Mouse (Mus musculus): Measurements from ENCODE around the gene Olfr781. TPM values are rescaled to one million over a fixed set of nuclear protein-coding genes. Genes with fewer than 3 reads are reported as not detected.

The Olfr781 gene
- polyA plus RNA-seq (2014; fragmentation: Illumina TruSeq; extraction: RNeasy Lipid Tissue Mini Kit (QIAGEN cat#74804); ENCODE audit: low read depth, low replicate concordance): not detected

GRCm38 (mm10) chr10:129328554-129328953, at the start of gene Olfr781:
TSS of gene Olfr781 (plus strand) at chr10:129328854.

DNA sequence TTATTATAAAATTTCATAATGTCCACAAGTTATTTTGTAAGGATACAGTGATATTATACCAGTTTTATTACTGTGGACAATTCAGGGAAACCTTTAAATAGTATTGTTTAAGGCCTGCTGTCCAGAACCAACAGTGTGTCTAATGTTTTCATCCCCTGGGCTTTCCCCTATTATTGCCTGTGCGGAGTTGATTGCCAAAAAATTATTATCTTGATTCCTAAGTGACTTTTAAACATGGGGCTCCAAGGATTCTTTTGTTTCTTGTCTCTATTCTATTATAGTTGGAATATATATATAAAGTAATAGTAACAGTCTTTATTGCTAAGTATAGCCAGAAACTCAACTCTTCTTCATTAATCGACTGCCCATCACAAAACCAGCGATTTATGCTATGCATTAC, 10.8 kb upstream of the Olfr781 start, which contains the start of gene Olfr780:
Olfr780 (plus strand) TSS at position 301 of the 400 bp plus-strand sequence.

GRCm38 (mm10) chr10:129348550-129348949, 19.9 kb downstream of the Olfr781 start, which contains the start of gene Olfr782:
TSS of gene Olfr782 (plus strand) at chr10:129348850.

Other genes starting within 250 kb of the Olfr781 start
- not detected for gene Olfr767, start 245.9 kb upstream of the Olfr781 start, polyA plus RNA-seq (2014; fragmentation: Illumina TruSeq; extraction: RNeasy Lipid Tissue Mini Kit (QIAGEN cat#74804); ENCODE audit: low read depth, low replicate concordance)
- gene Olfr768, start 229.5 kb upstream of the Olfr781 start, polyA plus RNA-seq (2014; fragmentation: Illumina TruSeq; extraction: RNeasy Lipid Tissue Mini Kit (QIAGEN cat#74804); ENCODE audit: low read depth, low replicate concordance): not detected
- gene Olfr769, start 211.0 kb upstream of the Olfr781 start, polyA plus RNA-seq (2014; fragmentation: Illumina TruSeq; extraction: RNeasy Lipid Tissue Mini Kit (QIAGEN cat#74804); ENCODE audit: low read depth, low replicate concordance): not detected
- gene Olfr770, start 189.9 kb upstream of the Olfr781 start, polyA plus RNA-seq (2014; fragmentation: Illumina TruSeq; extraction: RNeasy Lipid Tissue Mini Kit (QIAGEN cat#74804); ENCODE audit: low read depth, low replicate concordance): not detected
- not detected for gene Olfr771, start 164.1 kb upstream of the Olfr781 start, polyA plus RNA-seq (2014; fragmentation: Illumina TruSeq; extraction: RNeasy Lipid Tissue Mini Kit (QIAGEN cat#74804); ENCODE audit: low read depth, low replicate concordance)
- not detected for gene Olfr772, start 150.9 kb upstream of the Olfr781 start, polyA plus RNA-seq (2014; fragmentation: Illumina TruSeq; extraction: RNeasy Lipid Tissue Mini Kit (QIAGEN cat#74804); ENCODE audit: low read depth, low replicate concordance)
- not detected for gene Olfr773, start 141.4 kb upstream of the Olfr781 start, polyA plus RNA-seq (2014; fragmentation: Illumina TruSeq; extraction: RNeasy Lipid Tissue Mini Kit (QIAGEN cat#74804); ENCODE audit: low read depth, low replicate concordance)
- gene Olfr774, start 92.7 kb upstream of the Olfr781 start, polyA plus RNA-seq (2014; fragmentation: Illumina TruSeq; extraction: RNeasy Lipid Tissue Mini Kit (QIAGEN cat#74804); ENCODE audit: low read depth, low replicate concordance): not detected
- gene Olfr775, start 80.4 kb upstream of the Olfr781 start, polyA plus RNA-seq (2014; fragmentation: Illumina TruSeq; extraction: RNeasy Lipid Tissue Mini Kit (QIAGEN cat#74804); ENCODE audit: low read depth, low replicate concordance): not detected
- gene Olfr776, start 69.7 kb upstream of the Olfr781 start, polyA plus RNA-seq (2014; fragmentation: Illumina TruSeq; extraction: RNeasy Lipid Tissue Mini Kit (QIAGEN cat#74804); ENCODE audit: low read depth, low replicate concordance): not detected
- not detected for gene Olfr777, start 57.4 kb upstream of the Olfr781 start, polyA plus RNA-seq (2014; fragmentation: Illumina TruSeq; extraction: RNeasy Lipid Tissue Mini Kit (QIAGEN cat#74804); ENCODE audit: low read depth, low replicate concordance)
- not detected for gene Olfr780, start 10.7 kb upstream of the Olfr781 start, polyA plus RNA-seq (2014; fragmentation: Illumina TruSeq; extraction: RNeasy Lipid Tissue Mini Kit (QIAGEN cat#74804); ENCODE audit: low read depth, low replicate concordance)
- not detected for gene Olfr782, start 20.0 kb downstream of the Olfr781 start, polyA plus RNA-seq (2014; fragmentation: Illumina TruSeq; extraction: RNeasy Lipid Tissue Mini Kit (QIAGEN cat#74804); ENCODE audit: low read depth, low replicate concordance)
- not detected for gene Olfr784, start 55.2 kb downstream of the Olfr781 start, polyA plus RNA-seq (2014; fragmentation: Illumina TruSeq; extraction: RNeasy Lipid Tissue Mini Kit (QIAGEN cat#74804); ENCODE audit: low read depth, low replicate concordance)
- not detected for gene Olfr785, start 76.6 kb downstream of the Olfr781 start, polyA plus RNA-seq (2014; fragmentation: Illumina TruSeq; extraction: RNeasy Lipid Tissue Mini Kit (QIAGEN cat#74804); ENCODE audit: low read depth, low replicate concordance)
- gene Olfr786, start 98.5 kb downstream of the Olfr781 start, polyA plus RNA-seq (2014; fragmentation: Illumina TruSeq; extraction: RNeasy Lipid Tissue Mini Kit (QIAGEN cat#74804); ENCODE audit: low read depth, low replicate concordance): not detected
- not detected for gene Olfr787, start 133.0 kb downstream of the Olfr781 start, polyA plus RNA-seq (2014; fragmentation: Illumina TruSeq; extraction: RNeasy Lipid Tissue Mini Kit (QIAGEN cat#74804); ENCODE audit: low read depth, low replicate concordance)
- gene Olfr788, start 142.1 kb downstream of the Olfr781 start, polyA plus RNA-seq (2014; fragmentation: Illumina TruSeq; extraction: RNeasy Lipid Tissue Mini Kit (QIAGEN cat#74804); ENCODE audit: low read depth, low replicate concordance): not detected
- gene Olfr789, start 155.9 kb downstream of the Olfr781 start, polyA plus RNA-seq (2014; fragmentation: Illumina TruSeq; extraction: RNeasy Lipid Tissue Mini Kit (QIAGEN cat#74804); ENCODE audit: low read depth, low replicate concordance): not detected
- gene Olfr790, start 169.6 kb downstream of the Olfr781 start, polyA plus RNA-seq (2014; fragmentation: Illumina TruSeq; extraction: RNeasy Lipid Tissue Mini Kit (QIAGEN cat#74804); ENCODE audit: low read depth, low replicate concordance): not detected
- not detected for gene Olfr791, start 192.9 kb downstream of the Olfr781 start, polyA plus RNA-seq (2014; fragmentation: Illumina TruSeq; extraction: RNeasy Lipid Tissue Mini Kit (QIAGEN cat#74804); ENCODE audit: low read depth, low replicate concordance)
- gene Olfr792, start 210.3 kb downstream of the Olfr781 start, polyA plus RNA-seq (2014; fragmentation: Illumina TruSeq; extraction: RNeasy Lipid Tissue Mini Kit (QIAGEN cat#74804); ENCODE audit: low read depth, low replicate concordance): not detected
- not detected for gene Olfr794, start 238.8 kb downstream of the Olfr781 start, polyA plus RNA-seq (2014; fragmentation: Illumina TruSeq; extraction: RNeasy Lipid Tissue Mini Kit (QIAGEN cat#74804); ENCODE audit: low read depth, low replicate concordance)

All from kidney, adult 10 weeks (tissue).